Comparison of ENCODE assay signal across 10 mouse cellular contexts in genomic region chr11:88648407-88648806, GRCm38 (mm10).
DNase-seq lines count a peak whose midpoint lies in the region; ATAC-seq and TF ChIP-seq lines count a peak whose summit lies in the region.
"Had no signal": no experiment of that assay in that cellular context is flagged by ENCODE, and none has a peak within 500 bp of the region (broad histone marks: within the 10 kb centered on the region; RNA-seq: fewer than 3 reads in every experiment).

No protein-coding gene starts in this region.

- H3K36me3 ChIP-seq in heart, embryonic 12.5 days, result peaks cover 18% of the 10 kb centered on the region
- peaks cover 32% of the 10 kb centered on the region for H3K36me3 ChIP-seq in limb, embryonic 12.5 days
- peaks cover 86% of the 10 kb centered on the region for H3K36me3 ChIP-seq in limb, embryonic 10.5 days
- H3K36me3 ChIP-seq in hindbrain, embryonic 14.5 days (replicated peaks; ENCODE audit: control insufficient read depth, insufficient read depth), result no peaks in the 10 kb centered on the region; the same call in 1 of the 2 replicates
- no peaks in the 10 kb centered on the region for H3K36me3 ChIP-seq in midbrain, postnatal 0 days (ENCODE audit: insufficient read depth, low read length)

- 0 out of 2 replicates have a peak, but pooled peaks have one; percentile 34 for ATAC-seq in heart, embryonic 12.5 days (ENCODE audit: insufficient number of reproducible peaks, low FRiP score)
- no peak for ATAC-seq in limb, embryonic 12.5 days (ENCODE audit: insufficient number of reproducible peaks, insufficient read depth, low FRiP score, low TSS enrichment, low read depth)
- peak; percentile 39; the same call in 1 of the 2 replicates for ATAC-seq in hindbrain, embryonic 14.5 days (ENCODE audit: low FRiP score)
- no peak for ATAC-seq in midbrain, postnatal 0 days (ENCODE audit: low FRiP score)

- H3K9me3 ChIP-seq in heart, embryonic 12.5 days (replicated peaks), result no peaks in the 10 kb centered on the region
- H3K9me3 ChIP-seq in limb, embryonic 12.5 days, result no peaks in the 10 kb centered on the region
- no peaks in the 10 kb centered on the region for H3K9me3 ChIP-seq in limb, embryonic 10.5 days (replicated peaks)
- H3K9me3 ChIP-seq in hindbrain, embryonic 14.5 days (ENCODE audit: control insufficient read depth, low read length), result no peaks in the 10 kb centered on the region
- no peaks in the 10 kb centered on the region for H3K9me3 ChIP-seq in midbrain, postnatal 0 days (ENCODE audit: low read length)

- DNase-seq in heart, adult 11 months, result no peak
- DNase-seq in limb, embryonic 10.5 days (ENCODE audit: low spot score), result no peak
- DNase-seq in hindbrain, embryonic 14.5 days (ENCODE audit: low spot score), result peak; percentile 53
- peak; percentile 40 for DNase-seq in midbrain, postnatal 0 days (ENCODE audit: low spot score)
- DNase-seq in left cerebral cortex, adult 9 months (ENCODE audit: low spot score in 2 of 2), result no peak
- DNase-seq in urinary bladder, postnatal 25 days (ENCODE audit: low spot score), result no peak
- DNase-seq: cerebellum, postnatal 36 days; lung, postnatal 10 days had no signal

- no peaks in the 10 kb centered on the region for H3K27me3 ChIP-seq in heart, embryonic 12.5 days (replicated peaks)
- no peaks in the 10 kb centered on the region for H3K27me3 ChIP-seq in limb, embryonic 12.5 days
- H3K27me3 ChIP-seq in limb, embryonic 10.5 days (ENCODE audit: low read depth, poor library complexity, severe bottlenecking), result no peaks in the 10 kb centered on the region
- no peaks in the 10 kb centered on the region for H3K27me3 ChIP-seq in hindbrain, embryonic 14.5 days (ENCODE audit: control insufficient read depth, insufficient read depth, low read length)
- H3K27me3 ChIP-seq in midbrain, postnatal 0 days (ENCODE audit: insufficient read depth, low read length), result no peaks in the 10 kb centered on the region

- peaks cover 86% of the 10 kb centered on the region for H3K4me1 ChIP-seq in heart, embryonic 12.5 days (replicated peaks)
- H3K4me1 ChIP-seq in limb, embryonic 12.5 days (replicated peaks), result peaks cover 27% of the 10 kb centered on the region
- peaks cover 27% of the 10 kb centered on the region for H3K4me1 ChIP-seq in limb, embryonic 10.5 days
- H3K4me1 ChIP-seq in hindbrain, embryonic 14.5 days (replicated peaks; ENCODE audit: control insufficient read depth, insufficient read depth, low read length), result peaks cover 74% of the 10 kb centered on the region
- peaks cover 16% of the 10 kb centered on the region for H3K4me1 ChIP-seq in midbrain, postnatal 0 days (ENCODE audit: insufficient read depth, low read length)

- 26% methylated on average over 5 of the region's 5 CpGs for WGBS in heart, embryonic 12.5 days
- WGBS in limb, embryonic 12.5 days, result 32% methylated on average over 5 of the region's 5 CpGs
- WGBS in limb, embryonic 10.5 days, result 75% methylated on average over 5 of the region's 5 CpGs
- WGBS in hindbrain, embryonic 14.5 days, result 41% methylated on average over 5 of the region's 5 CpGs
- 35% methylated on average over 5 of the region's 5 CpGs for WGBS in midbrain, postnatal 0 days

- H3K9ac ChIP-seq in heart, embryonic 12.5 days, result no peak overlapping the region
- H3K9ac ChIP-seq in limb, embryonic 12.5 days (replicated peaks), result no peak overlapping the region
- no peak overlapping the region for H3K9ac ChIP-seq in hindbrain, embryonic 14.5 days
- no peak overlapping the region for H3K9ac ChIP-seq in midbrain, postnatal 0 days (replicated peaks; ENCODE audit: low read length, poor library complexity, severe bottlenecking)

- TF ChIP-seq CTCF in midbrain, postnatal 0 days (IDR thresholded peaks at IDR 0.05), result no peak

- no peak overlapping the region for H3K4me2 ChIP-seq in heart, embryonic 12.5 days
- H3K4me2 ChIP-seq in limb, embryonic 12.5 days, result no peak overlapping the region
- no peak overlapping the region for H3K4me2 ChIP-seq in hindbrain, embryonic 14.5 days (replicated peaks)
- H3K4me2 ChIP-seq in midbrain, postnatal 0 days (ENCODE audit: low read depth, low read length, poor library complexity, severe bottlenecking), result no peak overlapping the region

- H3K27ac ChIP-seq in heart, embryonic 12.5 days (ENCODE audit: poor library complexity, severe bottlenecking), result peak overlapping the region; percentile 73
- H3K27ac ChIP-seq in limb, embryonic 12.5 days, result 0 out of 2 replicates have a peak overlapping the region, but pooled peaks have one; percentile 29
- H3K27ac ChIP-seq in limb, embryonic 10.5 days, result no peak overlapping the region
- peak overlapping the region; percentile 54 for H3K27ac ChIP-seq in hindbrain, embryonic 14.5 days
- H3K27ac ChIP-seq in midbrain, postnatal 0 days (ENCODE audit: low read depth, low read length), result no peak overlapping the region; the same call in 1 of the 2 replicates

- H3K4me3 ChIP-seq in heart, embryonic 12.5 days, result no peak overlapping the region
- no peak overlapping the region for H3K4me3 ChIP-seq in limb, embryonic 12.5 days (replicated peaks)
- no peak overlapping the region for H3K4me3 ChIP-seq in limb, embryonic 10.5 days
- no peak overlapping the region for H3K4me3 ChIP-seq in hindbrain, embryonic 14.5 days (replicated peaks; ENCODE audit: low read length)
- no peak overlapping the region for H3K4me3 ChIP-seq in midbrain, postnatal 0 days (ENCODE audit: low read depth, low read length)

Comparison
In these comparisons a context has a peak if more than half of its experiments do, and no peak if none do; other contexts are left out.
1. H3K27ac ChIP-seq: peak in heart, embryonic 12.5 days (single experiment), limb, embryonic 12.5 days (single experiment) and hindbrain, embryonic 14.5 days (single experiment); none in limb, embryonic 10.5 days (single experiment) and midbrain, postnatal 0 days (single experiment).
2. ATAC-seq: peak in heart, embryonic 12.5 days (single experiment) and hindbrain, embryonic 14.5 days (single experiment); none in limb, embryonic 12.5 days (single experiment) and midbrain, postnatal 0 days (single experiment).
3. DNase-seq: peak in hindbrain, embryonic 14.5 days (single experiment) and midbrain, postnatal 0 days (single experiment); none in heart, adult 11 months (single experiment), limb, embryonic 10.5 days (single experiment), left cerebral cortex, adult 9 months (0 of 2) and urinary bladder, postnatal 25 days (single experiment).